23 mouse cellular contexts compared by ENCODE assay signal in genomic region chr10:80784302-80784701, GRCm38 (mm10). TPM values are rescaled to one million over a fixed set of nuclear protein-coding genes. Genes with fewer than 3 reads are reported as not detected.
DNase-seq lines count a peak whose midpoint lies in the region; ATAC-seq and TF ChIP-seq lines count a peak whose summit lies in the region.
"Had no signal": no experiment of that assay in that cellular context is flagged by ENCODE, and none has a peak within 500 bp of the region (broad histone marks: within the 10 kb centered on the region; RNA-seq: fewer than 3 reads in every experiment).

No protein-coding gene starts in this region.

- no peak for DNase-seq in frontal cortex, postnatal 36 days (ENCODE audit: low spot score in 2 of 2)
- DNase-seq in hindbrain, embryonic 10.5 days (ENCODE audit: low spot score): no peak
- DNase-seq in midbrain, postnatal 0 days (ENCODE audit: low spot score): no peak
- DNase-seq: adrenal gland, postnatal 10 days; adrenal gland, postnatal 36 days; cerebellum, adult 11 months; cerebellum, adult 2 months; cerebellum, adult 9-11 months; cerebellum, postnatal 25 days; forebrain, postnatal 0 days; gastrocnemius, postnatal 25 days had no signal

- H3K27me3 ChIP-seq in hindbrain, embryonic 10.5 days (ENCODE audit: insufficient read depth, poor library complexity, severe bottlenecking): no peaks in the 10 kb centered on the region
- H3K27me3 ChIP-seq in hindbrain, embryonic 13.5 days: no peaks in the 10 kb centered on the region
- no peaks in the 10 kb centered on the region for H3K27me3 ChIP-seq in midbrain, embryonic 12.5 days
- H3K27me3 ChIP-seq in midbrain, postnatal 0 days (ENCODE audit: insufficient read depth, low read length): no peaks in the 10 kb centered on the region
- no peaks in the 10 kb centered on the region for H3K27me3 ChIP-seq in intestine, embryonic 16.5 days (replicated peaks; ENCODE audit: control insufficient read depth, insufficient read depth, low read length)
- H3K27me3 ChIP-seq: embryonic facial prominence, embryonic 12.5 days; embryonic facial prominence, embryonic 15.5 days had no signal

- no peak overlapping the region for H3K4me2 ChIP-seq in hindbrain, embryonic 13.5 days
- no peak overlapping the region for H3K4me2 ChIP-seq in midbrain, embryonic 12.5 days (replicated peaks)
- H3K4me2 ChIP-seq in midbrain, postnatal 0 days (ENCODE audit: low read depth, low read length, poor library complexity, severe bottlenecking): no peak overlapping the region
- no peak overlapping the region for H3K4me2 ChIP-seq in intestine, embryonic 16.5 days (ENCODE audit: low read depth, low read length)
- H3K4me2 ChIP-seq: embryonic facial prominence, embryonic 12.5 days; embryonic facial prominence, embryonic 15.5 days; hindbrain, embryonic 14.5 days had no signal

- H3K9me3 ChIP-seq in hindbrain, embryonic 10.5 days: no peaks in the 10 kb centered on the region
- H3K9me3 ChIP-seq in hindbrain, embryonic 13.5 days: no peaks in the 10 kb centered on the region
- H3K9me3 ChIP-seq in midbrain, embryonic 12.5 days: no peaks in the 10 kb centered on the region
- no peaks in the 10 kb centered on the region for H3K9me3 ChIP-seq in midbrain, postnatal 0 days (ENCODE audit: low read length)
- H3K9me3 ChIP-seq in intestine, embryonic 16.5 days (ENCODE audit: control insufficient read depth, low read length): no peaks in the 10 kb centered on the region
- H3K9me3 ChIP-seq: embryonic facial prominence, embryonic 12.5 days; embryonic facial prominence, embryonic 15.5 days; heart, embryonic 10.5 days had no signal

- H3K4me1 ChIP-seq in hindbrain, embryonic 10.5 days (replicated peaks): peaks cover 6% of the 10 kb centered on the region; the same call in 1 of the 2 replicates
- H3K4me1 ChIP-seq in hindbrain, embryonic 13.5 days (replicated peaks): no peaks in the 10 kb centered on the region
- H3K4me1 ChIP-seq in midbrain, embryonic 12.5 days: no peaks in the 10 kb centered on the region
- no peaks in the 10 kb centered on the region for H3K4me1 ChIP-seq in midbrain, postnatal 0 days (ENCODE audit: insufficient read depth, low read length)
- H3K4me1 ChIP-seq in intestine, embryonic 16.5 days (ENCODE audit: control insufficient read depth, insufficient read depth, low read length): no peaks in the 10 kb centered on the region
- H3K4me1 ChIP-seq: embryonic facial prominence, embryonic 12.5 days; embryonic facial prominence, embryonic 15.5 days; heart, embryonic 10.5 days had no signal

- ATAC-seq in frontal cortex, adult (ENCODE audit: low TSS enrichment): peak; percentile 69
- ATAC-seq in hindbrain, embryonic 13.5 days (ENCODE audit: low FRiP score): no peak
- ATAC-seq in midbrain, embryonic 12.5 days (ENCODE audit: low FRiP score, low read depth): no peak
- ATAC-seq in midbrain, postnatal 0 days (ENCODE audit: low FRiP score): no peak
- ATAC-seq in intestine, embryonic 16.5 days: no peak
- ATAC-seq: forebrain, embryonic 14.5 days; forebrain, postnatal 0 days; hindbrain, postnatal 0 days; inflammation-experienced regulatory T-cells, adult 6 months had no signal

- no peak overlapping the region for H3K9ac ChIP-seq in hindbrain, embryonic 13.5 days
- H3K9ac ChIP-seq in midbrain, embryonic 12.5 days (replicated peaks): 0 out of 2 replicates have a peak overlapping the region, but pooled peaks have one; percentile 15
- no peak overlapping the region for H3K9ac ChIP-seq in midbrain, postnatal 0 days (replicated peaks; ENCODE audit: low read length, poor library complexity, severe bottlenecking)
- no peak overlapping the region for H3K9ac ChIP-seq in intestine, embryonic 16.5 days (ENCODE audit: low read depth, low read length)
- H3K9ac ChIP-seq: embryonic facial prominence, embryonic 12.5 days; embryonic facial prominence, embryonic 15.5 days; forebrain, postnatal 0 days; hindbrain, embryonic 14.5 days had no signal

- no peak overlapping the region for H3K4me3 ChIP-seq in hindbrain, embryonic 10.5 days
- no peak overlapping the region for H3K4me3 ChIP-seq in hindbrain, embryonic 13.5 days
- H3K4me3 ChIP-seq in midbrain, embryonic 12.5 days: no peak overlapping the region
- H3K4me3 ChIP-seq in midbrain, postnatal 0 days (ENCODE audit: low read depth, low read length): no peak overlapping the region
- H3K4me3 ChIP-seq in intestine, embryonic 16.5 days (ENCODE audit: low read length): no peak overlapping the region
- H3K4me3 ChIP-seq: embryonic facial prominence, embryonic 12.5 days; embryonic facial prominence, embryonic 15.5 days; heart, embryonic 10.5 days had no signal

- H3K36me3 ChIP-seq in hindbrain, embryonic 10.5 days: peaks cover 100% of the 10 kb centered on the region
- peaks cover 100% of the 10 kb centered on the region for H3K36me3 ChIP-seq in hindbrain, embryonic 13.5 days
- H3K36me3 ChIP-seq in midbrain, embryonic 12.5 days: peaks cover 97% of the 10 kb centered on the region
- H3K36me3 ChIP-seq in midbrain, postnatal 0 days (ENCODE audit: insufficient read depth, low read length): peaks cover 95% of the 10 kb centered on the region
- peaks cover 45% of the 10 kb centered on the region for H3K36me3 ChIP-seq in intestine, embryonic 16.5 days (ENCODE audit: control insufficient read depth, insufficient read depth, low read length)

- no peak for TF ChIP-seq CTCF in midbrain, postnatal 0 days (IDR thresholded peaks at IDR 0.05)

- H3K27ac ChIP-seq in hindbrain, embryonic 10.5 days: peak overlapping the region; percentile 6; the same call in 1 of the 2 replicates
- H3K27ac ChIP-seq in hindbrain, embryonic 13.5 days: no peak overlapping the region
- H3K27ac ChIP-seq in midbrain, embryonic 12.5 days (replicated peaks): no peak overlapping the region
- H3K27ac ChIP-seq in midbrain, postnatal 0 days (ENCODE audit: low read depth, low read length): no peak overlapping the region
- H3K27ac ChIP-seq in intestine, embryonic 16.5 days (ENCODE audit: low read length): no peak overlapping the region
- H3K27ac ChIP-seq: embryonic facial prominence, embryonic 12.5 days; embryonic facial prominence, embryonic 15.5 days; heart, embryonic 10.5 days; hindbrain, embryonic 14.5 days; hindbrain, postnatal 0 days had no signal

- 96% methylated on average over 2 of the region's 2 CpGs for WGBS in hindbrain, embryonic 10.5 days
- 100% methylated on average over 2 of the region's 2 CpGs for WGBS in hindbrain, embryonic 13.5 days
- WGBS in midbrain, embryonic 12.5 days: 96% methylated on average over 2 of the region's 2 CpGs
- 100% methylated on average over 2 of the region's 2 CpGs for WGBS in midbrain, postnatal 0 days
- 98% methylated on average over 2 of the region's 2 CpGs for WGBS in intestine, embryonic 16.5 days

RNA-seq across cellular contexts. Expression of gene Sf3a2, which starts 13.7 kb away (rescaled TPM):
- polyA plus RNA-seq in hindbrain, embryonic 10.5 days (2016; fragmentation: Nextera tagmentation; extraction: Ambion mirVana): 109 and 119 TPM in 2 replicates
- 55.9 and 61.6 TPM in 2 replicates for polyA plus RNA-seq in hindbrain, embryonic 13.5 days (2015; fragmentation: Nextera tagmentation; extraction: Ambion mirVana)
- polyA plus RNA-seq in midbrain, embryonic 12.5 days (2016; fragmentation: Nextera tagmentation; extraction: Ambion mirVana): 68.5 and 70.8 TPM in 2 replicates
- total RNA-seq in midbrain, postnatal 0 days (2014; rRNA removed): 18.3 and 34.2 TPM in 2 replicates
- polyA plus RNA-seq in midbrain, postnatal 0 days (2015; fragmentation: Nextera tagmentation; extraction: Ambion mirVana): 61.5 and 64.3 TPM in 2 replicates
- polyA plus RNA-seq in intestine, embryonic 16.5 days (2015; fragmentation: Nextera tagmentation; extraction: Ambion mirVana): 62.3 and 63.0 TPM in 2 replicates

RNA-seq across cellular contexts. Expression of gene Plekhj1, which starts 14.1 kb away (rescaled TPM):
- polyA plus RNA-seq in hindbrain, embryonic 10.5 days (2016; fragmentation: Nextera tagmentation; extraction: Ambion mirVana): 189 and 192 TPM in 2 replicates
- 128 and 132 TPM in 2 replicates for polyA plus RNA-seq in hindbrain, embryonic 13.5 days (2015; fragmentation: Nextera tagmentation; extraction: Ambion mirVana)
- polyA plus RNA-seq in midbrain, embryonic 12.5 days (2016; fragmentation: Nextera tagmentation; extraction: Ambion mirVana): 137 and 148 TPM in 2 replicates
- total RNA-seq in midbrain, postnatal 0 days (2014; rRNA removed): 68.0 and 88.1 TPM in 2 replicates
- 94.1 and 103 TPM in 2 replicates for polyA plus RNA-seq in midbrain, postnatal 0 days (2015; fragmentation: Nextera tagmentation; extraction: Ambion mirVana)
- 120 and 135 TPM in 2 replicates for polyA plus RNA-seq in intestine, embryonic 16.5 days (2015; fragmentation: Nextera tagmentation; extraction: Ambion mirVana)

RNA-seq across cellular contexts. Expression of gene Amh, which starts 20.7 kb away (rescaled TPM):
- 0.12 and 0.16 TPM in 2 replicates for polyA plus RNA-seq in hindbrain, embryonic 10.5 days (2016; fragmentation: Nextera tagmentation; extraction: Ambion mirVana)
- polyA plus RNA-seq in hindbrain, embryonic 13.5 days (2015; fragmentation: Nextera tagmentation; extraction: Ambion mirVana): 0.22 TPM in 1 of 2 replicates, not detected in the other
- polyA plus RNA-seq in midbrain, embryonic 12.5 days (2016; fragmentation: Nextera tagmentation; extraction: Ambion mirVana): 0.10 TPM in 1 of 2 replicates, not detected in the other
- 0.82 and 2.9 TPM in 2 replicates for total RNA-seq in midbrain, postnatal 0 days (2014; rRNA removed)
- polyA plus RNA-seq in midbrain, postnatal 0 days (2015; fragmentation: Nextera tagmentation; extraction: Ambion mirVana): not detected in 2 replicates
- polyA plus RNA-seq in intestine, embryonic 16.5 days (2015; fragmentation: Nextera tagmentation; extraction: Ambion mirVana): 0.07 and 0.10 TPM in 2 replicates
- total RNA-seq: common myeloid progenitor, adult 5-6 weeks had no signal
- polyA plus RNA-seq: embryonic facial prominence, embryonic 12.5 days; forebrain, postnatal 0 days; heart, embryonic 10.5 days; hindbrain, embryonic 14.5 days; hindbrain, postnatal 0 days; inflammation-experienced regulatory T-cells, adult 6 months had no signal

RNA-seq across cellular contexts. Expression of gene Jsrp1, which starts 29.0 kb away (rescaled TPM):
- polyA plus RNA-seq in hindbrain, embryonic 10.5 days (2016; fragmentation: Nextera tagmentation; extraction: Ambion mirVana): 0.65 and 0.68 TPM in 2 replicates
- 0.56 and 0.95 TPM in 2 replicates for polyA plus RNA-seq in hindbrain, embryonic 13.5 days (2015; fragmentation: Nextera tagmentation; extraction: Ambion mirVana)
- 0.38 and 0.50 TPM in 2 replicates for polyA plus RNA-seq in midbrain, embryonic 12.5 days (2016; fragmentation: Nextera tagmentation; extraction: Ambion mirVana)
- total RNA-seq in midbrain, postnatal 0 days (2014; rRNA removed): not detected in 2 replicates
- polyA plus RNA-seq in midbrain, postnatal 0 days (2015; fragmentation: Nextera tagmentation; extraction: Ambion mirVana): 0.83 and 1.1 TPM in 2 replicates
- polyA plus RNA-seq in intestine, embryonic 16.5 days (2015; fragmentation: Nextera tagmentation; extraction: Ambion mirVana): 0.70 and 0.82 TPM in 2 replicates
- total RNA-seq: common myeloid progenitor, adult 5-6 weeks; hindbrain, postnatal 0 days had no signal
- polyA plus RNA-seq: inflammation-experienced regulatory T-cells, adult 6 months had no signal

RNA-seq across cellular contexts. Expression of gene Dot1l, which starts 29.3 kb away (rescaled TPM):
- 20.3 and 22.8 TPM in 2 replicates for polyA plus RNA-seq in hindbrain, embryonic 10.5 days (2016; fragmentation: Nextera tagmentation; extraction: Ambion mirVana)
- 18.9 and 19.4 TPM in 2 replicates for polyA plus RNA-seq in hindbrain, embryonic 13.5 days (2015; fragmentation: Nextera tagmentation; extraction: Ambion mirVana)
- 26.9 and 30.8 TPM in 2 replicates for polyA plus RNA-seq in midbrain, embryonic 12.5 days (2016; fragmentation: Nextera tagmentation; extraction: Ambion mirVana)
- 23.8 and 34.4 TPM in 2 replicates for total RNA-seq in midbrain, postnatal 0 days (2014; rRNA removed)
- 9.9 and 13.4 TPM in 2 replicates for polyA plus RNA-seq in midbrain, postnatal 0 days (2015; fragmentation: Nextera tagmentation; extraction: Ambion mirVana)
- 9.5 and 9.7 TPM in 2 replicates for polyA plus RNA-seq in intestine, embryonic 16.5 days (2015; fragmentation: Nextera tagmentation; extraction: Ambion mirVana)
